Mouse (Mus musculus) T-cell, adult 66 days (primary cell): Measurements from ENCODE around the gene Hs3st4. TPM values are rescaled to one million over a fixed set of nuclear protein-coding genes. Genes with fewer than 3 reads are reported as not detected.

Experiments
- total RNA-seq, 2 experiments: library from RNA; stranded (reverse); gene quantifications; 3 replicates in 1 of 2; 4 replicates in 1 of 2; pipeline ENCODE4 v1.2.4; 2023

The Hs3st4 gene
- total RNA-seq, result not detected

DNA sequence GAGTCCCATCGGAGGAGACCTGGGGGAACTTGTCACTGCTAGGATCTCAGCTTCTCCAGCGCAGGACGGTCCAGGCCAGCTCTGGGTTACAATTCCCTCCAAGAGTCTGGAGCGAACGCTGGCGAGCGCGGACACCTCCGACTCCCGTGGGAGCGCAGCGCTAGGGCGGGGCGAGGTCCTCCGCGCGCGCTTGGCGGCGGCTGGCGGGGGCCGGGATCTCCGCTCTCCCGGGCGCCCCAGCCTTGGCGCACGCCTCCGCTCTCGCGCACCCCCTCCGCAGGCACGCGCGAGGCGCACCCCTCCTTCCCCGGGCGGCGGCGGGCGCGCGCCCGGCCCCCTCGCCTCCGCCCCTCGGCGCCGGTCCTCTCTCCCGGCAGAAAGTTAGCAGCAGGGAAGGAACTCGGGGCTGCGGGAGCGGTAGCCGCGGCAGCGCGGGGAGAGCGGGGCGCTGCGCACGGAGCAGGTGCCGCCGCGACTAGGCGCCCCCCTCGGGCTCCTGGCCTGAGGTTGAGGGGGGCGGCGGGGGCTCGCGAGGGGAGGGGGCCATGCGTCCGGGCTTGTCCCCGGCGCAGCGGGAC, at the start of gene Hs3st4:
Gene Hs3st4, plus strand, starts transcription at position 409 of the 578 bp plus-strand sequence.

